Mouse (Mus musculus) monocyte, adult 5-6 weeks (primary cell): ENCODE data around the gene Rela. TPM values are rescaled to one million over a fixed set of nuclear protein-coding genes. Genes with fewer than 3 reads are reported as not detected.
"Not testable (repeated sequence)": the region's sequence is repeated elsewhere in the genome, so short reads cannot be mapped to it uniquely, and the experiment has no call there.

Experiments
- ATAC-seq: fragments of 153-309, 156-312 bp; replicated peaks from 2 replicates; pipeline ENCODE4 v1.8.0; 2017; ENCODE audit warnings: mild to moderate bottlenecking; ENCODE audit not compliant: low TSS enrichment, insufficient number of reproducible peaks, severe bottlenecking, poor library complexity, low FRiP score
- total RNA-seq: library from RNA; stranded (forward); fragments of 200-1000, 200-491, 200-594 nt; gene quantifications from 3 replicates; pipeline ENCODE4 v1.2.3, GENCODE M21; 2017

The Rela gene
- total RNA-seq, 1 experiment from 2014 or later = 58.6 TPM

DNA sequence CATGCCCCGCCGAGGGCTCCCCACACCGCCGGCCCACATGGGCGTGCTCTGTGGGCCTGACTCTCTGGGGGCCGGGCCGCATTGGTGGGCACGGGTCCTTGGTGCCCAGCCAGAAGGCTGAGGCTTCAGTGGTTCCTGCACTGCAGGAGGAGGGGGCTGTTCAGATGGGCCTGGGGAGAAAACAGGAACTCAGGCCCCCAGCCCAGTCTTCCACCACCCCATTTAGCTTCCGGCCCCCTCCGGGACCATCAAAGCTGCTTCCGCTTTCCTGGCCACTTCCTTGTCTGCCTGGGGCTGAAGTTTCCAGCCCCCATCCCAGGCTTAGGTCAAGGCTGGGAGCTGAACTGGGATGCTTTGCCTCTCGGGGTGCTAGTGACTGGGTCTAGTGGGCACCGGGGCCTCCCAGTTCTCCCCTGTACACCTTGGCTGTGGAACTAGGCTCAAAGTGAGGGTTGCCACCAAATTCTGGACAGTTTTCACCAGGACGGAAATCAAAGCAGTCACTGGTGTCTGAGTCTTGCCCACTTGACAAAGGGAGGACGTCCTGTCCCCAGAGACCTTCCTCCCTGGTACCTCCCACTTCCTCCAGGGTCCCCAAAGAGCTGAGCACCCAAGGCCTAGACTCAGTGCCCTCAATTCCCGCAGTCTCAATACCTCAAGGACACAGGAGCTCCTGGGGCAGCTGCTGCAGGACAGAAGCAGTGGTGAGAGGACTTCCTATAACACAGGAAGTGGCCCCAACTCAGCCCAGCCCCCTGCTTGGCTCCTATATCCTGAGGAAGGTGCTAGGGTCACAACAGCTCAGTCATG, 23.9 kb downstream of the Rela start:
- ATAC-seq = peak; percentile 38; the same call in 1 of the 2 replicates

GRCm38 (mm10) chr19:5662310-5662709, 25.0 kb downstream of the Rela start:
- ATAC-seq = 0 out of 2 replicates have a peak, but pooled peaks have one; percentile 11

DNA sequence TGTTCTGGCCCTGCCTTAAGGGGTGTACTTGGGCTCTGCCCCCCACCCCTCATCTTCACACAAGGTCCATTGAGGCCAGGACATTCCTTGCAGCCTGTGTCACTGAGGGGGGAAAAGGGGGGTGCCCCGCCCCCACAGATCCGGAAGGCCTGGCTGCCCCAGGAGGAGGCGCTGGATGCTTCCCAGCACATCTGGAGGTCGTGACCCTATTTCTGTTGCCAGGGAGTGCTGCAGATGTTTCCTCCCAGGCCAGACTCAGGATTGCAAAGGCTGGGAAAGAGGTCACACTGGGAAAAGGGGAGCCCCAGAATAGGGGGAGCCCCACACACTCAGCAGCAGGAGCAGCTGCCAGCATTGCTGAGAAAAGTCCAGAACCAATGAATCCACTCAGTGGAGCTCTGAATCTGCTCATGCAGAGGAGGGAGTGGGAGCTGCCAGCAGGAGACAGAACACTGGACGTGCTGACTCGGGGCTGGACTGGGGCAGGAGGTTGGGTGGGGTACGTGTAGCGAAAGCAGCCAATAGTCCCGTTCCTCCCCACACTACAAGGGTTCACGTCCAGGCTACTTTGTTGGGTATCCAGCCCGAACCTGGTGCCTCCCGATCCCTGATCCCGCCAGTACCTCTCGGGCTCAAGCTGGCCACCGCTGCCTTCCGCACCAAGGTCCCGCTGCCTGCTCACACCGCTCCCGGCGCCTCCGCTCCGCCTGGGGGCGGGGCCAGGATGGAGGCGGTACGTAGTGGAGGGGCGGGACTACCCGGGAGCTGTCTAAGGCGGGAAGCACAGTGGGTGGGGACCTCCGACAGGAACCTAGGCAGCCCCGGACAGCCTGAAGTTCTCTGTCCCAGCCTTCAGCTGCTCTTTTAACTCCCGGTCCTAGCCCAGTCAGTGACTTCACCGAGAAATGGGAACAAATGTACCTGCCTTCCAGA, 26.0 kb downstream of the Rela start, which contains the start of gene Sipa1:
Gene Sipa1 (minus strand): TSS at position 727 of the 933 bp plus-strand sequence.
- peak; percentile 80 for ATAC-seq

DNA sequence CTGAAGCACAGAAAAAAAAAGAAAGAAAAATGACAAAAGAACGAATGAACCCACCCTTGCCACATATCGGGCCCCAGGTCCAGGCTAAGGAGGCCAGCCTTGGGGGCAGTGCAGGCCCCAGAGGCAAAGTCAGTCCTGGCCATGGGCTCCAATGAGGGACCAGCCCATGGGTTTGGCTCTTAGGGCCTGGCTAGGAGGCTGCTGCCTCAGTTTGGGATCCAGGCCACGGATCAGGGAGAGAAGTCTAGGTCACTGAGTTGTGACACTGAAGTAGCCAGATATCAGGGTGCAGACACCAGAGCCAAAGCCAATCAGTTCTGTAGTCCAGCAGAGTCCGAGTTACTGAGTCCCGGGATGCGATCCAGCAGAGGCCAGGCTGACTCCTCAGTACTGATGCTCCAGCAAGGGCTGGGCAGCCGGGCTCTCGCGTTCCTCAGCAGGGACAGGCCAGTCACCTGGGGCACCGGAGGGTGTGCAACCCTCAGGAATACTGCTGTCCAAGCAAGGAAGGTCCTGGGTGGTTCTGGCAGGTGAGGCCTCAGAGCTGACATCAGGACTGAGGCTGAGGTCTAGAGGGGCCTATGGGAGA, 27.5 kb downstream of the Rela start:
- no peak for ATAC-seq

DNA sequence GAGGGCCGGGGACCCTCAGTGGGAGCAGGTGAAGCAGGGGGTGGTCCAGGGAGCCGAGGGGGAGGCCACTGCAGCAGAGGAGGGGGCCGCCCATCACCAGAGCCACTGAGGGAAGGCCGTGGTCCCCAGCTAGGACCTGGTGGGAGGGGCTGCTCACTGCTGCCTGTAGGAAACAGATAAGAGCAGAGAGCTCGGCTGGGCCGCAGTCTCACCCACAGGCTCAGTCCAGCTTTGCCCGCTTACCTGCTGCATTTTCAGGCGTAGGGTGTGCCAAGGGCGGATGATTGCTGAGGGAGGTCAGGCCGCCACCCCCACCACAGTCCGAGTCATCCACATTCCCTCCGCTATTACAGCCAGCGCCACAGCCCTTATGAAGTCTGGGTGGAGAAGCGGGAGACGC, 28.2 kb downstream of the Rela start:
- no peak for ATAC-seq

DNA sequence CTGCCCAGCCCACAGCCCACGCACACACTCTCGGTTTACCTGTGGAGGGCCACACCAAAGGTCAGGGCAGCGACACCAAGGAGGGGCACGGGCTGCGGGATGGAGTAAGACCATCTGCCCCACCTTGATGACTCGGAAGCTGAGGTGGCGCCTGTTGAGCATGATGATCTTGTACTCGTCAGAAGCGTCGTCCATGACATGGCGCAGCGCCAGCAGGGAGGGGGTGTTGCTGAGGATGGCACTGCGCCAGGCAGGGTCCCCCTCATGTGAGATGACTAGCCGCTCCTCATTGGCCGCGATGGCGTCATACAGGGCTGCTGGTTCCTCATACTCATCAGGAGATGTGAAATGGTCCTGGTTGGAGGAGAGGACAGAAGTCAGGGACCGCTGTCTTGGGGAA, 29.1 kb downstream of the Rela start:
- ATAC-seq = no peak

GRCm38 (mm10) chr19:5668372-5668771, 31.1 kb downstream of the Rela start:
- no peak for ATAC-seq

DNA sequence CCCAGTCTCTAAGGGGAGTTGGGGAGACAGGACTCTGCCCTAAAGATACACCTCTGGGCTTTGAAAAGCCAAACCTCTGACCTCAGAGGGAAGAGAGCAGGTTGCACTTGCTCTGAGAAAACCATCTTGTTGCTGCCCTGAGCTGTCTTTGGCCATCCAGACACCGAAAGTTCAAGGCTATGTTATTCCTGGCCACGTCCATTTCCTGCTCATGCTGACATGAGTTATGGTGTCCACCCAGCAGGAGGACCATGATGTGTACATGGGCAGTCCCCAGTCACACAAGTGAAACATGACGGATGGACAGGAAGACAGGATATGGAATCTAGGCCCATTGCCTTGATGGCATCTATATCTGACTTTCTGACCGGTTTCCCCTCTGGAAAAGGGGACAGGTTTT, 43.1 kb downstream of the Rela start:
- no peak for ATAC-seq

- ATAC-seq = no peak
Measured at GRCm38 (mm10) chr19:5684236-5684635, 47.0 kb downstream of the Rela start.

GRCm38 (mm10) chr19:5684985-5685384, 47.7 kb downstream of the Rela start:
- no peak for ATAC-seq

GRCm38 (mm10) chr19:5685431-5685830, 48.1 kb downstream of the Rela start:
- no peak for ATAC-seq

DNA sequence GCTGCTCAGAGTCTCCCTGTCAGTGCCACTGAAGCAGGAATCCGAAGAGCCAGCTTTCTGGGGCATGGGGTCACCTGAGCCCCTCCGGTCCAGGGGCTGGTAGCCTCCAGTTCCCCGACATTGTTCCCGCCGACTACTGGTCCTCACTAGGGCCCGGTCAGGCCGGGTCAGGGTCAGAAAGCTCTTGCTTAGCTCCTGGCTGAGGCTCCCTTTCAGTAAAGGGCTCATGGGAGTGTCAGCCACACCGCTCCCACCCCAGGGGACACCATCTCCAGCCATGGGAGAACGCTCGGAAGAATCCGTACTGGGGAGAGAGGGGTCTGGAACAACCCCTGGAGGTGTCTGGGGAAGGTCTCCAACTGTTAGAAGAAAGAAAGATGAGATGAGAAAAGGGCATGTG, 48.6 kb downstream of the Rela start:
- ATAC-seq = no peak

GRCm38 (mm10) chr19:5686437-5686836, 49.2 kb downstream of the Rela start:
- no peak for ATAC-seq

GRCm38 (mm10) chr19:5686954-5687353, 49.7 kb downstream of the Rela start:
- ATAC-seq = not testable (repeated sequence)

- no peak for ATAC-seq
Measured at GRCm38 (mm10) chr19:5687738-5688137, 50.5 kb downstream of the Rela start.

DNA sequence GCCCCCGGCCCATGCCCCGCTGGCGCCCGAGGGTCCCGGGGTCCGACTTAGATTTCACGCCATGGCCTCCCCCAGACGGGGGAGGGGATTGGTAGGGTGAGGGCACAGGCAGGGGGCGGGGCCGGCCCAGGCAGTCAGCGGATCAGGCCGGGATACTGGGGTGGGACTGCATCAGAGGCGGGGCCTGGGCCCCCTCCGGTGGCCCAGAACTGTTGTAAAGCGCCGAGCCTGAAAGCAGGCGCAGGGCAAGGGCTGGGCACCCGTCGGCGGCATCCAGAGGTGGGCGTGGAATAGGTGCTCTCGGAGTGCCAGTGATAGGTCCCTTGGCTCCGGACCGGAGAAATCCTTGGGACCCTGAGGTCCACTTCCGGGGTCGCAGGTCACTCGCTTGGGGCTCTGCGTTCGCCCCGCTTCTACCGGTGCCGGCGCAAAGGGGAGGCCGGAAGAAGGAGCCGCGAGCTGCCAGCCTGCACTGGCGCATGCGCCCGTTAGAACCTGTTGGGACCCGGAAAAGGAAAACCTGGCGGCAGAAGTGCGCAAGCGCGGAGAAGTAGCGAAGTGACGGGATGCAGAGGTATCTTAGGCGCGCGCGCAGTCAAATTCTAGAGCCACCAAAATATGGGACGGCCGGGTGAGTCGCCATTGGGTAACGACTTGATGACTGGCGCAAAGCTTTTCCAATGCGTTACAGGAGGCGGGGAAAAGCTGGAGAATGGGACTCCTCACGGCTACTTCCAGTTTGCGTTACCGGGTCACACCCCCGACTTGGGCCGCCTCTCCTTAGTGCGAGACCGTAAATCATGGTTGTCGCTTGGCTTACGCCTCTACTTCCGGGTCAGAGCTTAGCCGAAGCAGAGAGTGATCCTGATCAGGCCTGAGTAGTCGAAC, 51.2 kb downstream of the Rela start, which contains the start of the genes Map3k11 and Pcnx3:
Gene Map3k11 (plus strand): TSS at position 543 of the 888 bp plus-strand sequence.
Gene Pcnx3 (minus strand): TSS at position 709 of the 888 bp plus-strand sequence.
- peak; percentile 74 for ATAC-seq

DNA sequence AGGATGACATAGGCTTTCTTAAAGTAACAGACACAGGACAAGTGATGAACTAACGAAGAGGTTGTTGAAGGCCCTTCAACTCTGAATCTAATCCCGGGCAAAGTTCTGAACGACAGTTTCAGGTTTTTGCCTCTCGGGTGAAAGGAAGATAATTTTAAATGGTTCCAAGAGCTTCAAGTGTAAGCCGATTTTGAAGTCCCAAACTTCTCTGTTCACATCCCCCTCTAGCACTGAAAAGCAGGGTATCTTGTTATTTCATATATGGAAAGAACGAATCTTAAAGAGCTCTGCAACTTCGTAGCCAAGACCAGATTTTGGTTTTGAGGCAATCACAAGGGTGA, 51.8 kb downstream of the Rela start:
- no peak for ATAC-seq
